Mouse (Mus musculus) hindlimb bud, embryonic 11.5 days (tissue): ENCODE data around the gene 4933427D14Rik.
A peak's percentile ranks its signal among the peaks of the same experiment; 100 is the strongest.

Source experiments
- DNase-seq: peaks from one replicate; pipeline ENCODE4 v3.0.0-alpha.2; 2012; ENCODE audit warnings: low read depth, low spot score; ENCODE audit errors: extremely low spot score

4933427D14Rik gene

DNA sequence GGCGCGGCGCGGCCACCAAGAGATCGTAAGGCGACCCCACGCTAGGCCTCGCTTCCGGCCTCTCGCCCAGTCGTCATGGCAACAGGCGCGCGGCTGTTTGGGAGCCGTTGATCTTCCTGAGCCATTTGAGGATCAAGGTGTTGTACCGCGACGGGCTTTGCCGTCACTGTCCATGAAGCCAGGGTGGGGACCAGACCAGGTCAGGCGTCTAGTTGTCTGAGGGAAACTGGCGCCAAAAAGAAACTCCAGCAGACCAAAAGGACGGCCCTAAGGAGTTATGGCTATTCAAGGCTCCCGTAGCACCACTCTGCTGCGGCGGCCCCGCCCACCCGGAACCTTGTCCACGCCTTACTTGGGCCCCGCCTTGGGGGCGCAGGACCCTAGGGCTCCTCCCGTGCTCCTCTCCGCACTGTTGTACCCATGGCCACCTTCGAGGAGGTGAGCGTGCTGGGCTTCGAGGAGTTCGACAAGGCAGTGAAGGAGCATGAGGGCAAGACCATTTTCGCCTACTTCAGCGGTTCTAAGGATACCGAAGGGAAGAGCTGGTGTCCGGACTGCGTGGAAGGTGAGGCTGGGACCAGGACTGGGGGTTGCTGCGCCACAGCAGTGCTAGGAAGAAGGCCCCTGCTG lies at the start of gene 4933427D14Rik, which contains the start of gene Txndc17:
Gene 4933427D14Rik, minus strand, starts transcription at position 256 of the 630 bp plus-strand sequence.
Gene Txndc17, plus strand, starts transcription at position 344 of the 630 bp plus-strand sequence.
- peak; percentile 70 for DNase-seq

DNA sequence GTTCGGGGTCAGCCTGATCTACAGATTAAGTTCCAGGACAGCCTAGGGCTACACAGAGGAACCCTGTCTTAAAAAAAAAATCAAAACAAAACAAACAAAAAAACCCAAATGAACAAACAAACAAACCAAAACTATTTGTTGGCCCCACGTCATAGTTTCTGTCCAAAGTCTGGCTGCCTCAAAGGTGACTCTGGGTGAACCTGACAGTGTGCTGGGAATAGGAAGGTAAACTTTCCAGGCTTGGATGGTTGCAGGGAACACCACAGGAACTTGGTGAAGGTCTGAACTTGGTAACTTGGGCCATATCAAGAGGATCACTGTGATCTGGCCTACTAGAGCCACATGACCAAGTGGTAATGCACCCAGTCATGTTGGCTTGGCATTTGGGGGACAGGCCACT lies 49.2 kb upstream of the 4933427D14Rik start:
- no peak for DNase-seq

DNA sequence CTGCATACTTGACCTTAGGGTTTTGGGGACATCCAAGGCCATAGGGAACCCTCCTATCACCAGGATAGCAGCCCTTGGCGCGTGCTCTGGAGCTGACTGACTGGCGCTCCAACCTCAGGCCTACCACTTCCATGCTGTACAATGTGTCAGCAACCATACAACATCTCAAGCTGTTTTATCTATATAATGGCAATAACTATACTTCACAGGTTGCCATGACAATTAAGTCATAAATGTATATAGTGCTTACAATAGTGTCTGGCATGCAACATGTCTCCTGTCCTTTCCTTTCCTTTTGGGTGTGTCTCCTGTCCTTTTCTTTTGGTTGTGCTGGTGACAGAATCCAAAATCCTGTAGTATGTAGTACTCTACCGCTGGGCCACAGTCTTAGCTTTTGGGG lies 48.4 kb upstream of the 4933427D14Rik start:
- DNase-seq, result no peak

- no peak for DNase-seq
These were observed 38.0 kb upstream of the 4933427D14Rik start for GRCm38 (mm10) chr11:72245196-72245753.

DNA sequence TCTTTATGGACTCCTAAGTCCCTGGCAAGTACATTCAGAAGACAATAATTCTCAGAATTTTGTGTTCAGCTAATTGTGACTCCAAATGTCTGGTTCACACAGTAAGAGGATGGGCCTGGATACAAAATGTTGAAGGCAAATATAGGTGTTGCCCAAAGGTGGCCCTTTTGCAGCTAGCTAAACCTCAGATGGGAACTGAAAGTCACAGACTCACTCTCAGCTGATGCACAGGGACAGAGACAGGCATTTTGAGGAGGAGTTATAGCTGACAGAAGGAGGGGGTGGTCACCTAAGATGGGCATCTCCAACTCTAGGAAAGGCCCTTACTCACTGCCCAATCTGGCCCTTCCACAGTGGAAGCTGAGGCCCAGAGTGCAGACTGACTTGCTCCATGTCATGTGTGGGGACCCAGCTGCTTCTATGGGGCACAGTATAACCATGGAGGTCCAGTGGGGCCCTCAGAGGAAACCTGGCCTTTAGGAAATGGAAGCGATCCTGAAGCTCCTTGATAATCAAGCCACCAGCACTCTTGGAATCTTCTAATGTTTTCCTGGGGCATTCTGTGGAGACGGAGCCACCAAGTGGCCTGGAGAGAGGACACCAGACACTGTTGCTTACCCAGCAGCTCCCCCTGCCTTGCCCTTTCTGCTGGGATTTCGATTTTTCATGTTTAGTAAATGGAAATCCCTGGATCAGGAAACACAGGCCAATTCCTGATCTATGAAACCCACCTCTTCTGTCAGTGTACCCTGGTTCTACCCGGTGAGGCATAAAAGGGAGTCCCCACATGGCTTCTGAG lies 33.0 kb upstream of the 4933427D14Rik start:
- no peak for DNase-seq

DNA sequence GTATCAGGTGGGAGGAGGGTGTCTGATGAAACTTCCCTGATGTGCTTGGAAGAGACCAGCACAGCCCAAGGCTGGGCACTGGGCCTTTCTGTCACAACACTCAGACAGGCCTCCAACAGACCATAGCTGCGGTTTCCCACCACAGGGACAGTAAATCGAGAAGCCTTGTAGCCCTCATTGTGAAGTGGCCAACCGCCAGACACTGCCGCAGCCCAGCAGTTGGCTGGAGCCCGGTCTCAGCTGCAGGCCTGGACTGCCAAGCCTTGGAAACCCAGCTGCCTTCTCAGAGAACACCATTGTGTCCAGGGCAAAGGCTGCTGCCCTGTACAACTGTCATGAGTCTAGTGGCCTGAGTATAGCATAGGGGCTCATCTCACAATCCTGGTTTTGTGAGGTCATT lies 26.8 kb upstream of the 4933427D14Rik start:
- no peak for DNase-seq

- DNase-seq, result no peak
These were observed 25.7 kb upstream of the 4933427D14Rik start for GRCm38 (mm10) chr11:72232991-72233390.

GRCm38 (mm10) chr11:72232068-72232467 lies 24.8 kb upstream of the 4933427D14Rik start:
- no peak for DNase-seq

DNA sequence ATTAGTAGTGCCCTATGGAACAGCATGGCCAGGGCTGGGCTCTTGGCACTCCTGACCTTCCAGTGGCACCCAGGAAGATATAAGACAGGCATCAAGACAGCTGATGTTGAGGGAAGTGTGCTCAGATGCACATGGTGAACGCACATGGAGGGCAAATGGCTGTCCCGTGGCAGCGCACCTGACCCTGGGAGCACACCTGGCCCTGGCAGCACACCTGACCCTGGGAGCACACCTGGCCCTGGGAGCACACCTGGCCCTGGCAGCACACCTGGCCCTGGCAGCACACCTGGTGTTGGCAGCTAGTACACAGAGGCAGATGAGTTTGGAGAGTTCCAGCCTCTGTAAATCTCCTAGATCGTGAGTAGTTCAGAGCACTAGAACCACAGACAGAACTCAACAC lies 21.3 kb upstream of the 4933427D14Rik start:
- DNase-seq, result no peak

- DNase-seq, result no peak
These were observed 19.6 kb upstream of the 4933427D14Rik start for GRCm38 (mm10) chr11:72226901-72227300.

DNA sequence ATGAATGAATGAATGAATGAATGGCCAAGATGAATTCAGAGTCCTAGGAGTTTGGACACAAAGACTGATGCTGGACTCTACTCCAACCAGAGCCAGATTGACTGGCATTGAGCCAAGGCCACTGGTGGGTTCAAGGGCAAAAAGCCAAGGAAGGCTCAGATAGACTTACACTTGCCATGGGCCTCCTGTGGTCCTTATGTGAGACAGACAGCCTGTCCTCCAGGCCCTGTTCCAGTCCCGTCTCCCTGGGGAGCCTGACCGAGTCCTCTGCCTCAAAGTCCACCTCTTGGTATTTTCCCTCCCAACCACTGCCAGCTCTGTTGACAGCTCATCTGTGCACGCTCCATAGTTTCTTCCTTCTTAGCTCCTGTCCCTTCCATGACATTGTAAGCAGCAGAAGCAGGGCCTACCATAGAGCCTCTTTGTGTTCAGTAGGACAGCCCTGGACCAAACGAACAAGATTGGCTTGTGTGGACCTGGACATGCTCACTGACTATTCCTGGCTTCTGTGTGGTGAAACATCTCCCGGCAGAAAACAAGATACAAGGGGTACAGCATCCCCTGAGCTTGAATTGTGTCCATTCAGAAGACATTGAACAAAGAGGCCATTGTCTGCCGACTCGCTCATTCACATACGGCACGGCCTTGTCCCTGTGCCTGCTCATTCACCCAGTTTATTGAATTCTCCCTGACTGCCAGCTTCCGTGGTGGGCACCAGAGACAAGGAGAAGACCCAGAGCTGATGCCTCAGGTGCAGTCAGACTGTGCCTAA lies 18.9 kb upstream of the 4933427D14Rik start:
- no peak for DNase-seq

- peak; percentile 47 for DNase-seq
These were observed 17.6 kb upstream of the 4933427D14Rik start for GRCm38 (mm10) chr11:72224865-72225264.

DNA sequence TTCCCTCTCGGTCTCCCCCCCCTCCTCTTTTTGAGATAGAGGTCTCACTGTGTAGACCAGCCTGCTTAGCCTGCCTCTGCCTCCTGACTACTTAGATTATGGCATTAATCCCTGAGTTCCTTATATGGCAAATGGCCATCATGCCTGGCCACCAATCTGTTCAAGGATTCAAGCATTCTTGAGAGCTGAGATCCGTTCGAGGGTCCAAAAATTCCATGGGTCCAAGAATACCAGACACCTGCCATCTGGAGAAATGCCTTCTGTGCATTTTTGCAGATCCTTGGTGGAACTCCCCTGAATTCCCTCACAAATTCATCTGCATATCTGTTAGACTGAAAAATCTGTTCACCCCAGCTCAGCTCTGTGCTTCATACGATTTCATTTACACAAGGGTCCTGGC lies 16.2 kb upstream of the 4933427D14Rik start:
- no peak for DNase-seq

DNA sequence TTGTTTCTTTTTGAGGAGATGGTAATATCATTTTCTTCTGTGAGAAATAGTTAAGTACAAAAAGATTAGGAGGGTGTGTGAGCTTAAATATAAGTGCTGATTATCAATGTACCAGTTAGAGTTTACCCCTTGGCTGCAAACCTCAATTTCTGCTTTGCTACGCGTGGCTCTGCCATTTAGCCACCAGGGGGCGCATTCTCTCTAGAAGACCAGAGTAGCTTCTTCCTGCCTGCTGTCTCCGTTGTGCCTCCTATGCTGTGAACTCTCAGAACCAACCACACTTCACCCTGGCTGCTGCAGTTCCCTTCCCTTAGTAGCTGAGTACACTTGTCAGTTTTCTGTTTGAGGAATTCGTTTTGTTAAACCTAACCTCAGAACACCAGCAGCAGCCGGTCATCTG lies 14.0 kb upstream of the 4933427D14Rik start:
- peak; percentile 44 for DNase-seq

- no peak for DNase-seq
These were observed 9.9 kb upstream of the 4933427D14Rik start for GRCm38 (mm10) chr11:72217116-72217515.

DNA sequence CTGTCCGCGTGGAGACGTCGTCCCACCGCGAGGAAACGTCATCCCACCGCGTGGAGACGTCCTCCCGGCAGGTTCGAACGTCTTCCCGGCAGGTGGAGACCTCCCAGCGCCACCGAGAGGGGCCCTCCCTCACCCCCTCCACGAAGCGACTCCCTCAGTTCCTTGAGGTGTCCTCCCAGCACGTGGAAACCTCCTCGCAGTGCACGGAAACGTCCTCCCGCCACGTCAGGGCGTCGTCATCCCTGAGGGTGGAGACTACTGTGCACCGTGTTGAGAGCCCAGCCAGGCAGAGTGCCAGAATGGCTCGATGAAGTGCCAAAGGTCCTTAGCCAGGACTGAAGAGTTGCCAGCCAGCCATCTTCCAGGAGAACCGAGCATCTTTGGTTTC lies 8.1 kb upstream of the 4933427D14Rik start, which contains the start of gene Med31:
Gene Med31, minus strand, starts transcription at position 183 of the 388 bp plus-strand sequence.
- DNase-seq, result no peak

- DNase-seq, result peak; percentile 92
These were observed 7.5 kb upstream of the 4933427D14Rik start for GRCm38 (mm10) chr11:72214591-72215409.

- no peak for DNase-seq
These were observed 647 bp upstream of the 4933427D14Rik start for GRCm38 (mm10) chr11:72207834-72208377.

DNA sequence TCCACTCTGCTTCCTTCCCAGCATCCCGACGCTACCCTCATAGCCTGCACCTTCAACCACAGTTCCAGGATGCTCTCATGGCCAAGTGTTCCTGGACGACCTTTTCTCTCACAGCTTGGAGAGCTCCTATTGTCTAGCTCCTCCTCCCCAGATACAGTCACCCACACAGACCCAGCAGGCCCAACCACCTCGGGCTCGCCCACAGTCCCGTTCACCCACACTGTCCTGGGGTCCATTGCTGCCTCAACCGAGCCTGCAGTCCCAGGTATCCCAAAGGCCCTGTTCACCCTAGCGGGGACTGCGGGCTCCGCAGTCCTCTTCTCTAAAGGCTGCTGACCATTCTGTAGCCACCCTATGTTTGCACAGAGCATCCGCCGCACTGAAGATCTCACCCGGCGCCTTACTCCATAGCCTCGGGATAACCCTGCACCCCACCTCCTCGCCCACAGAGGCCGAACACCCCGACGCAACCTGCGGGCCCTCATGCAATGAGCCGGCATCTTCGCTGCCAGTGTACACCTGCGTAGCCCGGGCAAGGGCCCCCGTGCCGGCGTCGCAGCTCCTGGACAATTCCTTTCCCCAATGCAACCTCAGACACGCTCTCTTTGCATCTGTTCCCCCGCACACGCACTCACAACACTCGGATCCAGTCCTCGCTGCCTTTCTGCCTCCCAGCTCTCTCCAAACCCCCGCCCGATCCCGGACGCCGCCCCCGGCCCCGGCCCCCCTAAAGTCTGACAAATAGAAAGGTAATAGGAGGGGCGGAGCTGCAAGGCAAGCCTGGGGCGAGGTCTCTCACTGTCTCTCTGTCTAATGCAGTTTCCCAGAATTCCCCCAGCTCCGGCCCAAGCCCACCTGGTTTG lies 687 bp downstream of the 4933427D14Rik start, which contains the start of gene Gm43951:
Gene Gm43951, minus strand, starts transcription at position 500 of the 863 bp plus-strand sequence.
- DNase-seq, result no peak
